Mouse (Mus musculus) layer of hippocampus, adult 18-20 months (tissue): ENCODE measurements at regions not wholly inside any gene's neighbourhood (a gene's known extent, or its start where the extent isn't known, plus 50 kb on each side); places are given as distances from the start of the nearest gene placed in this dataset.

Source experiments
- DNase-seq, 2 experiments: peaks; one replicate each; pipeline ENCODE4 v3.0.0; 2022; ENCODE audit warnings: low spot score in 2 of 2

DNA sequence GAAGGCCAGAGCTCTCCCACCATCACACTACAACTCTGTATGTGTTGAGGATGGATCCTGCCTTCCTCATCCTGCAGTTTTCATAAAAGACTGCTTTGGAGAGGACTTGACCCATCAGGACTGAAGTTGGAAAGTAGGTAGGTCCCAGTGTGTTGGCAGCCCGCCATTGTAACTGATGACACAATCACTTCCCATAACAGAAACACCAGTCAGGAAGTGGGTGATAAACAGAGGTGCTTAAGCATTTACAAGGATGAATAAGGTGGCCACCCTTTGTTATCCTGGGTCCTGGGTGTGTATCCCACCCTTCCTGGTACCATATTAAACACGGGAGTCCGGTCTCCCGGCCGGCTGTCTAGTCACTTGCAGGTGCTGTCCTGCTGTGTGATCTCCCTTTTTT, 118.3 kb downstream of the Snx10 start:
- no peak for DNase-seq

DNA sequence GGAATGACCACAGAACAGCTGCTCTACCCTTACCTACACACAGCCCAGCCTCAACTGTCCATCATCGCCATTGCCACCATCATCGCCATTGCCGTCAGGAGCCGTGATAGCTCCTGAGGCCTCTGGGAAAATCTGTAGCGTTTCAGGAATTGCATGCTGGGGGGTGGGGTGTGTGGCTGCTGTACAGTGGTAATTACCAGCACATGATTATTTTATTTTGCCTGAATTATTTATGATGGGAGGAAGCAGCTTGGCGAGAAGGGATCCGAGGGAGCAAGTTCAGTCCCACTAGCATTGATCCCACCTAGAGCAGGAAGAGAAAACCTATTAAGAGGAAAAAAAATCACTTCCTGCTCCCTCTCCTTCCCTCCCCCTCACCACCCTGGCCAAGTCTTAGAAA, 125.1 kb downstream of the Snx10 start:
- no peak for DNase-seq

DNA sequence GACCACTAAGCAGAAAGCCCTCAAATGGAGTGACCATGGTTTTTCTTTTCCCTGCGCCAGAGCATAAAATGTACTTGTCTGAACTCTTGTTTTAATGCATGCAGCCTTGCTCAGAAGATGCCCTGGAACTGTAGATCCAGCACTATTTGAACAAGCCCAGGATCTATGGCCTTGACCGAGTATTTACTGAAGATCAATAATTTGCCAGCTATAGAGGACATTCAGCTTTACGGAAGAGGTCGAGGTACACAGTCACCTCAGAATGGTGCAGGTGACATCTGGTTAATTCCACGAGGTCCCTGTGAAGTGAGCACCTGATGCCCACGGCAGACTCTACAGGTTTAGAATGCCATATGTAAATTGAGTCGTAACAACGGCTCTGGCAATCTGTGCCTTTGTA, 130.1 kb downstream of the Snx10 start:
- no peak for DNase-seq

DNA sequence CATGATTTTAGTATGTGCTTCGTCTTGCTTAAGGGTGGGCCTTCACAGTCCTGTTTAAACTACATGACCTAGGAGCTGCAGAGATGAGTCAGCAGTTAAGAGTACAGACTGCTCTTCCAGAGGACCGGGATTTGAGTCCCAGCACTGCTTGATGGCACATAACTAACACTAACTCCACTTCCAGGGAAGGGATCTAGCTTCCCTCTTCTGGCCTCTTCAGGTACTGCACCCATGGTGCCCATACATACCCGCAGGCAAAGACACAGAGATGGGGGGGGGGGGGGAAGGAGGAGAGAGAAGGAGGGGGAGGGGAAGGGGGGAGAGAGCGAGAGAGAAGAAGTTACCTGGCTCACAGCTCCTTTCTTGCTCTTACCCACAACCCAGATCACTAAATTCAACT, 131.3 kb downstream of the Snx10 start:
- no peak for DNase-seq

DNA sequence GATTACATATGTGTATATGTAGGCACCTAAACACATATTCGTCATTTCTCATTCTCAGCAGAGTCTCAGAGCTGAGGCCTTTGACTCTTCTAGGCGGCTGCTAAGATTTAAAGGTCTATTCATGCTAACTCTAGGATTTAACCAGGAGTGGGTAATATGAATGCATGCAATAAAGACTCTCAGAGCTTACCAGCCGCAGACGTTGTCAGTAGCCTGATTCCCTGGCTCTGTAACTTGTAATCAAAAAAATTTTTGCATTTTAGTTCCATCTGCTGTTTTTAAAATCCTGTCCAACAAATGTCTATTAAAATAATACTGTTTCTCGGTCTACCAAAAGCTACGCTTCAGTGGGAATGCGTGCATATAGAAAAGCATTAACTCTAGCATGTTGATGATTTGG, 132.4 kb downstream of the Snx10 start:
- DNase-seq, result peak in 1 of 2 experiments; percentile 53

DNA sequence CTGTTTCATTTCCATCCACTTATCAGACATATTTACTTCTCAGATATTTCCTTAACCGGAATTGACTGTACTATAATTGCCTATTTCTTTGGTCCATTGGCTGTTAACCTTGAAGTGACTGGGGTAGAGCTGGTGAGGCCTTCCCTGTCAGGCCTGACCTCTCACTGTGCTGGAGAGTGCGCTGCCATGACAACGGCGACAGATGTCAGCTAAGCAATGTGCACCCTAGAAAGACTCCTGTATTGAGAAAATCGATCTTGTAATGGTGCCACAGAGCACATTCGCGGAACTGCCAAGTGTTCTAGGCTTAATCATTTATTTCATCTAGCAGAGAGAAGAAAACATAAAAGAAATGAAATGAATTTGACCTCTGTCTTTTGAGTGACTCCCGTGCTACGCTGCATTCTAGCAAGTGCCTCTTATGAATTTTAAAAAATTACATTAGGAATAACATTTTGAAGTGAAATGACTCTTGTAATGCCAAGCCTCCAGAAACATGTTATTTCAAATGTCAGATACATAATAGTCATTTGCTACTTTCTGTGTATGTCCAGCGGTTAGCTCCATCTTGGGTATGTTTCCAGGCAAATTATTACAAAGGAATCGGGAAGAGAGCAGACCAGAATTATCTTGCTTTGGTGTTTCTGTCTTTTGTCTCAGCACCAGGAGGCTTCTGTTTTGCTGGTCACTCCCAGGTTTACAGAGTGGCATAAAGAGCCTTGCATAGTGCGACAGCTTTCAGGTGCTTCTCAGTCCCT, 133.4 kb downstream of the Snx10 start:
- peak in 1 of 2 experiments; percentile 22 for DNase-seq

DNA sequence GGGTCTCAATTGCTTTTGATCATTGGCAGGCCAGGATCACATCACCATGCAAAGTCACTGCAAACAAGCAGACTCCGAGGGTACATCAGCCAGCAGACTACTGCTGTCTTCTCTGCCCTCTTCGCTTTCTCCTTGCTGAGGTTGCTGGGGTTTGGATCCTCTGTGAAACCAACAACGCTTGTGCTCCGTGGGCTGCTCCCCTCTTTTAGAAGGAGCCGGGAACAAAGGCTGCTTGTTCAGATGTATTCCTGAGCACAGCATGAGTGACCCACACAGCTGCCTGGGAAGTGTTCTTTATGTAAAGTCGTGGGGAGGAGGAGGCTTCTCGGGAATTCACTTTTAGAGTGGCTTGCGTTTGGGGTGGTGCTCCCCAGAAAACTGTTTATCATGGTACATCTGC, 134.7 kb downstream of the Snx10 start:
- no peak for DNase-seq

DNA sequence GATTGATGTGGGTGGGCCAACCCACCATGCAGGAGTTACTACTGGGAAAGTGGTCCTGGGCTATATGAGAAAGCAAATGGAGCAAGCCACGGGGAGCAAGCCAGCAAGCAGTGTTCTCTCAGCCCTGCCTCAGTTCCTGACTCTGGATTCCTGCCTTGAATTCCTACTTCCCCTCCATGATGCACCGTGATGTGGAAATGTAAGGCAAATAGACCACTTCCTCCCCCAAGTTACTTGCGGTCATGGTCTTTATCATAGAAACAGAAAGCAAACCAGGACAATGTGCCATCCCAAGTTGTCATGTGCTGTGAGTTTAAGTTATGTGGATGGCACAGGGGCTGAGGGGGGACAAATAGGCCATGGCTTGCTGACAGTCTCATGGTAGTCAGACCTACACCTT, 139.5 kb downstream of the Snx10 start:
- no peak for DNase-seq

DNA sequence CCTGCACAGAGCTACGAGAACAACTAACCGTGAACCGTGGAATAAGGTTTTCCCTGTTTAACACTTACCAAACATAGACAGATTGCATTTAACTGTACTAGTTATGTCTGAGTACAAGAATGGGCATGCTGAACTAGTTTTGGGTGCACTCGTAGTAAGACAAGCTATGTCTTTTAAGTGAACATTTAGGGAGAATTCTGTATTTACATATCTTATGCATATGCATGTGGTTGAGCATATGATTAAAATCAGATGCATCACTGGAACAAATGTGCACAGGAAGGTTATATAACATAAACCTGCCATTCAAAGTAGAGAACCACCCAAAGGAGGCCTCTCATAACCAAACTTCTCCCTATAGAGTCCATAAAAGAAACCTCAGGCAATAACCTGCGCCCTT, 140.3 kb downstream of the Snx10 start:
- no peak for DNase-seq

DNA sequence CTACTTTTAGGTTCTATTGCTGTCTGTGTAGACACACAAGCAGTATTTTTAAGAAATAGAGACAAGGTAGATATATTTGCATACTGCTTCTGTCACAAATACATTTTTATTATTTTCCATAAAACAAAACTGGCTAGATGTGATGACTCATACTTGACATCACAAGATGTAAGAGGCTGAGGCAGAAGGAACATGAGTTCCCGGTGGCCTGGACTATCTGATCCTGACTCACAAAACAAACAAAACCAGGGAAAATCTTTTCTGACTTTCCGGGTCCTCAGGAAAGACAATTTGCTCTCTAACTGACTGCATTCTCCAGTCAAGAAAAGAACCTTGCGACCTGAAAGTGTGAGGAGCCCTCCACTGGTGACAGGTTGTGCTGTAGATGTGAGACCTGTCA, 143.3 kb downstream of the Snx10 start:
- DNase-seq, result no peak

DNA sequence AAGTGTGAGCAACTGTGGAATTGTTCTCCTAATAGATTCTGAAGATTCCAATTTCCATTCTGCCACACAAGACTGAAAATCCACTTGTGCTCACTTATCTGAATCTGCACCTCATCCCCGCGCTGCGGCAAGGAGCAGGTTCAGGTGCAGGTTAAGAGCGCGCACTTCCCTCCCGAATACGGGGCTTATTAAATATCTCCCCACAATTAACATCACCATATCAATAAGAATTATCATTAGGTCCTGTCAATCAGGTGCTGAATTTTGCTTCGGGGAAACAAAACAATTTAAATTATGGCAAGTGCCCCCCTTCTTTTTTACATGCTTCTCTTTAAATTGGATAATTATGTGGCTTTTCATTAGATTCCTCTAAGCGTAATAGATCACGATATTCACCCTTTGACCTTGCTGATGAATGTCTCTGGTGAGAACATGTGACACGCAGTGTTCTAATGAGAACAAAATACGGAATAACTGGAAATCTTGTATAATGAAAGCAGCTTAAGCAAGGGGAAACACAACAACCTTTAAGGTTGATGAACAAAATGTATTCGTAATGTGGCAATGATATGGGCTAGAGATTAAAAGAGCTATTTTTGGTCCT, 151.7 kb downstream of the Snx10 start:
- DNase-seq, result no peak

DNA sequence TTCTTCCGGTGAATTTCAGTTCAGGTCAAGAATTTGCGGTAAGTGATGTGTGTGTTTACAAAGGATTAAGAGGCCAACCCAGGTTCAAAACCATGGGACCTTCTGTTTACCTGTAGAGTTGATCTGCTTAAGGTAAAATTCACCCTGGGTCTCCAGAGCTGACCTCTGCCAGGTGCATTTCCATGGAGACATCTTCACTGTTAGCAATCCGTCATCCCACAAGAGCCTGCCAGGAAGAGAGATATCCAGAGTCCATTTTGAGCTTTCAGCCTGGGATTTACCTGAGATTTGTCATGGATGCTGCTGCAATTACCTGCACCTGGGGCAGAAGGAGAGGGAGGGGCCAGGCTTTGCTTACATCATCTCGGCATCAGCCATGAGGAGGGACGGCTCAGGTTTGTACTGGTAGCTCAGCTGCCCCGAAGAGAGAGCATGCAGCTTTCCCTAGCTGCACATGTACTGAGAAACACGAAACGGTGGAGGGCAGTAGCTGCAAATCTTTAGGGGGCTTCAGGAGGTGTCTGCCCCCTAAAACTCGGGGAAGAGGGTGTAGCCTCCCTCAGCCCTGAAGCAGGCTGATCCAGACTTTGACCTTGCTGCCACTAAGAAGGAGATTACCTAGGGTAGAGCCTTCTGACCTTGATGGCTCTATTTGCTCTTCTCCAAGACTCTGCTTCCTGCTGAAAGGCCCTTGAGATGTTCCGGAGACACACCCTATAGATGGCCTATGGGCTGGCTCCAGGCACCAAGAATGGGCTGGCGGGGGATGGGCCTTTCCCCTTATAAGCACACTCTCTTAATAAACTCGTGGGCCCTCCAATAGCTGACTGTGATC, 153.7 kb downstream of the Snx10 start:
- no peak for DNase-seq

DNA sequence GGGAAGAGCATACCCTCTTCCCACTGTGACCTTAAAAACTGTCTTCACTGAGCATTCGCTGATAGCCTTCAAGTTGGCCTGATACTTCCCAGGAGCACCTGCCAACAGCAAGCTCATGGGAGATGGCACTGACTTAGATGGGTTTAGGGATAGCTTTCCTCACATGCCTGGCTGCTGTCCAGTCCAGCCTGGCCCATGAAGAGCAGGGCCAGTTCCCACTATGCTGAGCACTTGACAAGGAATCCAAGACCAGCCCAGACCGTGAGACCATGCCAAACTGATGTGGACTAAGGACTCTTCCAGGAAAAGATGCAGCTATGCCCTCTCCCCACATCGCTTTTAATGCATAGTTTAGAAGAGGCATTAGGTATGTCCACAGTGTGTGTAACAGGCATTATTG, 155.0 kb downstream of the Snx10 start:
- DNase-seq, result no peak

DNA sequence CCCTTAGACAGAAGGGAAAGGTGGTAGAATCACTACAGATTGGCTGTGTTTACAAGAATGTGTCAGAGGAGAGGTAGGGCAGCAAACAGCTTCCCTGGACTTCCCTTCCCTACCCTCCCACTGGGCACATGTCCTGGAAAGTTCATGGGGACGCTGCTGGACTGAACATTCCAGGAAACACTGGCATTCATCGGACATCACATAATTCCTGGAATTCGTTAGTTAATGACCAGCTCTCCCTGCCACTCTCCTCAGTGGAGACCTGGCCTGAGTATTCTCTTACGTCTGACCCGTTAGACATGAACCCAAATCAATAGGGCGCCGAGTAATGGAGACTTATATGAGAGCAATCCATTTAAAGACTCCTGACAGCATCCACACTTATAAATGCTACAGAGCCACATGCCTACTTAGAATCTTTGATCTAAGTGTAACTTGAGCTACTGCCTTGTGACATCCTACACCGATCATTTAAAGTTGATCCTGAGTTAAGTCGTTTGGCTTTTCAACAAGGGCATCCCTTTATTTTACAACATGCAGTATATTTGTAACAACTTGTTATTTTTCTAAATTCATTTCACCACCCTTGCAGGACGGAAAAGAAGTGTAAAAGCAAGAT, 156.6 kb downstream of the Snx10 start:
- DNase-seq, result no peak

DNA sequence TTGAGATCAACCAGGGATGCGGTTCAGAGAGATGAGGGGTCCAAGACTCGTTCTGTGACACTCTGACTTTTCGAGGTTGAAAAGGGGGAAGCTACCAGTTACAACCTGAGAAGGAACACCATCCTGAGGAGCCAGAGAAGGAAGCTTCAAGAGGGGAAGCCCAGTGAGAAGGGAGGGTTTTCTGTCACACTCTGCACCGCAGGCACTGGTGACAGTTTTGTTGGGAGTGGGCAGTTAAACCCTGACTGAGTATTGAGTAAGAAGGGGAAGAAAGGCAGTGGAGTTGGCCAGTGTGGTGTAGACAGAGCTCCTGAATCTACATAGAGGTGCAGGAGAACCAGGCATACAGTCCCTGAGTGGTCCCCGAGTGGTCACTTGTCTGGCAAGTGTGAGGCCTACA, 159.4 kb downstream of the Snx10 start:
- DNase-seq, result no peak

DNA sequence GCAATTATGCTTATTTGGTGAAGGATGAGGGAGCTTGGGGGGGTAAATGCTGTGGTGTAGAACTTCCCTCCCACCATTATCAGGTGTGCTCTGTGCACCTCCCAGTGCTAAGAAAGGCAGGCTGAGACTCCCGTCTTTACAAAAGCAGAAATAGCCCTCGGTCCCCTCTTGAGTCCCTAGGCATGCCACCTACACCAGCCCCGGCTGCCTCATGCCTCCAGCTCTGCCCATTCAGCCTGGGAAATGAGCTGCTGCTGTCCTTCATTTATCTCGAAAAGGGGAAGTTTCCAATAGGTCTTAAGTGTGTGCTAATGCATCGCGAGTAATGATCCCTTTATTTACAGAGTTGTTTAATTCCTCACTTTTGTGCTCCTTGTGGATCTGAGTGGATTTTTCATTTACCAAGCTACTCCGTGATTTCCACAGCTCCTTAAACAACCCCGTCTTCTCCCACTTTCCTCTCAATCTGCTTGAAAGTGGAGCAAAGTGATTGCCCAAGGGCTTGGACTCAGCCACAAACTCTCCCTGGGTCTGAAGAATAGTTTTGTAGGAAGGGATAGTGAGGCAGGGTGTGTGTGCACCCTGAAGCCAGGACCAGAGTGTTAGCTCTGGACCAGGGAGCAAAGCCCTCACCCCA, 162.1 kb downstream of the Snx10 start:
- DNase-seq, result no peak

DNA sequence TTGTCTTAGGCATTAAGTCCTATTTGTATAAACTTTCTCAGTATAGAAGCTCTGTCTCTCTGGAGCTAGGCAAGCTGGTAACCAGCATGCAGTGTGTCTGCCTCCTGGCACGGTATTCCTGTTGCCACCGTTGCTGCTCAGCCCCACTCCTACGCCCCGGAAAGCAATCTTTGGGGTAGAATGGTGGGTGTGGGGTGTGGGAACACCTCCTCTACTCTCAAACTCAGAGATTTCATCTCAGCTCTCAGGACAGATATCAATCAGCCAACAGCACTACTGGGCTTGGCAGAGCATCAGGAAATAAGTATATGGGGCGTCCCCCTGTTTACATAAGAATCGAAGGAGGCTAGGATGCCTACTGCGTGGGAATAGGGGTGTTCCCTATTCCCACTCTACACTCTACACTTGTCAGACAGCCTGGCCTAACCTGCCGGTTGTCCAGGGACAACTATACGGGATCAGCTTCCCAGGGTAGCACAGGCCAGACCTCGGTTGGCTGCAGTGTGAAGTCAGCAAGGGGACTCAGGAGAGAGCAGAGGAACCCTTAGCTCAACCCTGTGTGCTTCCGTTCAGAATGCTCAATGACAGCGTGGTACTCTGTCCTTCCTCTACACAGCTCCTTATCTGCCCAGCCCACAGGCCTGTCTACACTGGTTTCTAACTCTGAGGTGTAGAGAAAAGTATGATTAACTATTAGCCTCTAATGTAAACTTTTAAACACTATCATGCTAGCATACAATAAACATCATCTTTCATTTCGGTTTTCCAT, 167.3 kb downstream of the Snx10 start:
- peak; percentile 61 to 79 for DNase-seq

DNA sequence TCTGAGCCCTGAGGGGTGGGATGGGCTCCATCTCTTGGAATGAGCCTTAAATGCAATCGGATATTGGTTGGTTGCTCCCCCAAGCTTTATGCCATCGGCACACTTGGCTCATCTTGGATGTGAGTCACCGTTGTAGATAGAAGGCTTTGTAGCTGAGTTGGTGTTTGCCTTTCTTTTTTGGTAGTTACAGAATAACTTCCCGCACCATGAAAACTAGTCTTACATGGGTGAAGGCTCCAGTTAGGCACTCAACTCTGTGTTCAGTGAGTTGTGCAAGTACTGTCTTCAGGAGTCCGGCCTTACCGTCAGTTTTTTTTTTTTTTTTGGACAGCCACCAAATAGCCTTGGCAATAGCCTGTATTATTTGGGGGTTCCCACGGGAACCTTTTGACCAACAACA, 170.3 kb downstream of the Snx10 start:
- no peak for DNase-seq

DNA sequence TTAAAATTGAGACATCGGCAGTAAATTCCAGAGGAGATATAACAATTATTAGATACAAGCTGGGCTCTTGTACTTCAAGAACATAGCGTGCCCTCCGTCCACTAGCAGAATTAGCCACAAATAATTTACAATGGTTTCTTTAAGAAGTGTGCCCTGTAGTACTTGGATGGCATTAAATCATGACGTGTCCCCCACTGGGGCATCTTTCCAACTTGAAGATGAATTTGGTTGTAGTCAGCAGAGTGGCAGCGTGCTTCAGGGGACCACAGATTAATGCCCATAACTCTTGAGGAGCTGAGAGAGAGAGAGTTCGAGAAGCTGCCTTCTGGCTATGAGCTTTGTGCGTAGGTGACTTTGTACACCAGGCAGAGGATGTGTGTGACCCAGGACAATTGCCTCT, 172.7 kb downstream of the Snx10 start:
- DNase-seq, result no peak

DNA sequence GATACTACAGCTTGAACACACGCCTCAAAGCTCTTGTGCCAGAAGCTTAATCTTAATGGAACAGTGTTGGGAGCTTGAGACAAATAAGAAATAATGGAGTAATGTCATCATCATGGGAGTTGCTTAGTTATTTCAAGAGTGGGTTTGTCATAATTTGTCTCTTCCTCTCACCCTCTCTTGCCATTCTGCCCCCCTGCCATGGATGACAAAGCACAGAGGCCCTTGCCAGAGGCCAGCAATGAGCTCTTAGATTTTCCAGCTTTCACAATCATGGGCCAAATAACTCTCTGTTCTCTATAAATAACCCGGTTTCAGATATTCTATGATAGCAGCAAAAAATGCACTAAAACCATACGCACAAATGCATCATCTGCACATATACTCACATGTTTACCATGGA, 174.1 kb downstream of the Snx10 start:
- DNase-seq, result no peak

DNA sequence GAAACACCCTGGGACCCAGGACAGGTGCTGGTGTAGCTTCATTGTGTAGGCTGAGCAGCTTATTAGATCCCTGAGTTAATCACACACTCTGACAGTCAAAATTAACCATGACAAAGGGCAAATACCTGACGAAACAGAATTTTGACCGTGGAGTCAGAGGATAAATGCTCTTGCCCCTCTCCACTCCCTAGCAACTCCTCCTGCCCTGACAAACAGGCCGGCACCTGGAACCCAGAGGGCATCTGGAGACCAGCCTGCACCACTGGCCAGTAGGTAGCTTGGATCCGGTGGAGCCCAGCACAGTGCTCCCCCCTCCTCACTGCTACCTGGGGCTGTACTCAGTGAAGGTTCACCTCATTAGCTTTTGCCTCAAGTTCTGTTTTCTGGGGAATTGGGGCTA, 174.5 kb downstream of the Snx10 start:
- no peak for DNase-seq
